Mouse (Mus musculus): ENCODE data around the gene Cabin1. TPM values are rescaled to one million over a fixed set of nuclear protein-coding genes. Genes with fewer than 3 reads are reported as not detected.
A peak's percentile ranks its signal among the peaks of the same experiment; 100 is the strongest.

Cabin1 gene
- polyA plus RNA-seq (2012): 10.8 and 12.0 TPM in 2 replicates

DNA sequence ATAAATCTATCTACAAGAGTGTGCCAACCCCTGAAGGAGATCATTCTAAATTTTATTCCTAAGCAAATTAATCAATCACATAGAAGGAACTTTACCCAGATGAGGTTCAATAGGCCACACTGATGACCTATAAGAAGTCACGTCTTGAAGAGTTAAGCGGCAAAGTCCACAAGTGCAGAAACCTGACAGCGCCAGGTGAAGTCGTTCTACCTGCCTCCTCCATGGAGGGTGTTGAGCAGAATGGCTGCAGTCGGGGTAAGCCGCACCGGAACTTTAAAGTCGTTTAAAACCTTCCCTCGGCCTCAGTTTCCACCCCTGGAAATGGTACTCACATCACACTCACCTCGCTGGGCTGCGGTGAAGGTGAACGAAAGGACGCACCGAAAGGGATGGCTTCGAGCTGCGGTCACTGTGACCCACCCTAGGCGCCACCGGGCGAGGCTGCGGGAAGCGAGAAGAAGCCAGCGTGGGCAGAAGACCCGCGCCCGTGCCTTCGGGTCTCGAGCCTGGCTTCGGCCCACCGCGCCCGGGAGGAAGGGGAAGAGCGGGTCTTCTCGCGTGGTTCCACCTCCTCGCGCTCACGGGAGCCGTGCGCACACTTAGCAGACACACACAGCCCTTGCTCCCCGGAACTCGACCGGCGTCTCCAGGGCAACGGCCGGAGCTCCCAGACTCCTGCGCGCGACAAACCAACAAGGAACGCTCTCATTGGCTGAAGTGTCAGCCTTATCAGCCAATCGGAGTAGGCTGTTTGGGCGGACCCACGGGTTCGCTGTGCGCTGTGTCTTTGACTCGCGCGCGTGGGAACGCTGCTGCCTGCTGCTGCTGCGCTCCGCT, at the start of gene Cabin1:
Gene Cabin1 (minus strand): TSS at position 660 of the 837 bp plus-strand sequence.
- peaks cover 4% of the 10 kb centered on the region for H3K9me3 ChIP-seq (ENCODE audit: control insufficient read depth, low read length)
- H3K27me3 ChIP-seq (ENCODE audit: control insufficient read depth): no peaks in the 10 kb centered on the region
- peak within 1 kb of the TSS; percentile 99 for H3K4me3 ChIP-seq (replicated peaks)
- peaks cover 39% of the 10 kb centered on the region for H3K36me3 ChIP-seq (ENCODE audit: control insufficient read depth)
- TF ChIP-seq TAL1 (IDR thresholded peaks at IDR 0.05; ENCODE audit: low read length) (no peak), GATA1 (IDR thresholded peaks at IDR 0.05; ENCODE audit: low read length) (no peak)
- H3K4me1 ChIP-seq (ENCODE audit: control insufficient read depth): peaks cover 56% of the 10 kb centered on the region

DNA sequence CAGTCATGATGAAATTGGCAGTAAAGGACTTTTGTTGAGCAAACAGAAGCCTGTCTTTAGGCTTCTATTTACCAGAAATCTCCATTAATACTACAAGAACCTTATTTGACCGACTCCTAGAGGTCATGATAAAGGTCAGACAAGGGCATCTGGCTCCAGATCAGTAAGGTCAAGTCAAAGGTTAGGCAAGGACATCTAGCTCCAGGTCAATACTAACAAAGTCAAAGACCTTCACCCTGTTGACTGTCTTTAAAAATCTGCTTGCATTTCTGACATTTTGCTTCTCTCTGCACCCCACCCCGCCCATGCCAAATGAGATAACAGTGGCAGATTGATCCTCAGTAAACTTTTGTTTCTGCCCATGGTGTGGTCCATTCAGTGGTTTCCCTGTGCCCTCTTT, 40.1 kb upstream of the Cabin1 start:
- Histone ChIP-seq H3K4me1 (ENCODE audit: control insufficient read depth) (peaks cover 3% of the 10 kb centered on the region), H3K36me3 (ENCODE audit: control insufficient read depth) (no peaks in the 10 kb centered on the region), H3K9me3 (ENCODE audit: control insufficient read depth, low read length) (peaks cover 5% of the 10 kb centered on the region), H3K27me3 (ENCODE audit: control insufficient read depth) (peaks cover 7% of the 10 kb centered on the region), H3K4me3 (replicated peaks) (no peak overlapping the region)
- TF ChIP-seq TAL1 (IDR thresholded peaks at IDR 0.05; ENCODE audit: low read length) (no peak), GATA1 (IDR thresholded peaks at IDR 0.05; ENCODE audit: low read length) (no peak)

GRCm38 (mm10) chr10:75798176-75798696, 34.1 kb upstream of the Cabin1 start, which contains the start of gene Gstt1:
Gene Gstt1 (minus strand): TSS chr10:75798584.
- Histone ChIP-seq H3K9me3 (ENCODE audit: control insufficient read depth, low read length) (no peaks in the 10 kb centered on the region), H3K4me3 (replicated peaks) (peak within 1 kb of the TSS; percentile 65), H3K36me3 (ENCODE audit: control insufficient read depth) (no peaks in the 10 kb centered on the region), H3K27me3 (ENCODE audit: control insufficient read depth) (peaks cover 23% of the 10 kb centered on the region), H3K4me1 (ENCODE audit: control insufficient read depth) (peaks cover 23% of the 10 kb centered on the region)
- TF ChIP-seq GATA1 (IDR thresholded peaks at IDR 0.05; ENCODE audit: low read length) (no peak), TAL1 (IDR thresholded peaks at IDR 0.05; ENCODE audit: low read length) (no peak)

DNA sequence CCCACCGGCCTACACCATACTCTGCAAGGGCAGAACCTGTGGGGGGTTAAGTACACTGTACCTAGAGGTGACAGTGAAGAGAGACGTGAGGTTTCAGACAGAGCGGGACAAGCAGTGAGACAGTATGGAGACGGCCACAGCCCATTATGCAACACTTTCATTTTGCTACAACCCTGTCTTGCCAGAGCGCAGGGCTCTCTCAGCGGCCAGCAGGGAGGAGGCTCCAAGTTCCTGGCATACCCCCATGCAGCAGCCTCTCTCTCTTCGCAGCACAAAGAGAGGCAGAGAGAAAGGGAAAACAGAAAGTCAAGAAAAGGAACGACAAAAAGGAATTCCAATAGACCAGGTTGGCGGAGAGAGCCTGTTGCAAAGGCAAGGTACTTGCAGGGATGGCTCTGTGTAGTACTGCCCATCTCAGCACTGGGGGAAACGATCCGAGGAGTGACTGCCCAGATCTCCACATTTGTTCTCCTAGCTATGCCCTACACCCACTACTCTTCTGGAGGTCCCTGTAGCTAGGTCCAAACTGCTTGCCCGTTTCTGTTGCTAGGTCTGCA, 33.6 kb upstream of the Cabin1 start:
- H3K4me3 ChIP-seq (replicated peaks): peak overlapping the region; percentile 65
- TF ChIP-seq GATA1 (IDR thresholded peaks at IDR 0.05; ENCODE audit: low read length) (no peak), TAL1 (IDR thresholded peaks at IDR 0.05; ENCODE audit: low read length) (no peak)
- peaks cover 23% of the 10 kb centered on the region for H3K4me1 ChIP-seq (ENCODE audit: control insufficient read depth)
- H3K27me3 ChIP-seq (ENCODE audit: control insufficient read depth): peaks cover 24% of the 10 kb centered on the region
- no peaks in the 10 kb centered on the region for H3K36me3 ChIP-seq (ENCODE audit: control insufficient read depth)
- H3K9me3 ChIP-seq (ENCODE audit: control insufficient read depth, low read length): no peaks in the 10 kb centered on the region

DNA sequence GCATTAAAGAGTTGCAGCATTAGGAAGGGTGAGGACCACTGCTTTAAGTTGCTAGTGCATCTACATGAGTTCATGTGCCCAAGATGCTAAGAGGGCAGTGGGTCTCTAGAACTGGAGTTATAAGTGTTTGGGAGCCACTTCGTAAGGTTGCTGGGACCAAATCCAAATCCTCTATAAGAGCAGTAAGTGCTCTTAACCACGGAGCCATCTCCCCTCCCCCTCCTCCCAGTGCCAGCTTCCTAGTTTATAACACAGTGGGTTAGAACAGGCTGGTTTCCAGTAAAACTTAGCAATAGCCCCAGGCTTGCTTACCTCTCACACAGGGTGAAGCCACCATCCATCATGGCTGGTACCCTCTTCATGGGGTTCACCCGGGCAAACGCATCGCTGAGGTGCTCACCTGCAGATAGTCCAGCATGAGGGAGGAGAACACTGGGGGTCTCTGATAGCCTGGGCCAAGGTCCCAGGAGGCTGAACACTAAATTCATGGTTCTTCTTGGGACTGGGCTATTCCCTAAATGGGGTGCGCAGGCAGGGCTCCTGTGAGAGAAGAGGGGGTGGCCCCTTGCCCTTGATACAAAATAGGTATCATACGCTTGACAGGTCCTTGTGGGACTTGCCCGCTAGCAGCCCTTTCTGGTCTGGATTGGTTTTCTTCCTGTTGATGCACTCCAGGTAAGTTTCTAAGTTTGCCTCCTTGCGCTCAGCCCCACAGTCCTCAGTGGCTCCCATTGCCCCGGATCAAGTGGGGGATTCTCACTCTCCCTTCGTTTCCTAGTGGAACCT, 32.8 kb upstream of the Cabin1 start:
- no peaks in the 10 kb centered on the region for H3K9me3 ChIP-seq (ENCODE audit: control insufficient read depth, low read length)
- peaks cover 27% of the 10 kb centered on the region for H3K27me3 ChIP-seq (ENCODE audit: control insufficient read depth)
- peaks cover 23% of the 10 kb centered on the region for H3K4me1 ChIP-seq (ENCODE audit: control insufficient read depth)
- TF ChIP-seq GATA1 (IDR thresholded peaks at IDR 0.05; ENCODE audit: low read length) (no peak), TAL1 (IDR thresholded peaks at IDR 0.05; ENCODE audit: low read length) (no peak)
- no peaks in the 10 kb centered on the region for H3K36me3 ChIP-seq (ENCODE audit: control insufficient read depth)
- H3K4me3 ChIP-seq (replicated peaks): peak overlapping the region; percentile 65

- Histone ChIP-seq H3K27me3 (ENCODE audit: control insufficient read depth) (peaks cover 27% of the 10 kb centered on the region), H3K9me3 (ENCODE audit: control insufficient read depth, low read length) (no peaks in the 10 kb centered on the region), H3K4me1 (ENCODE audit: control insufficient read depth) (peaks cover 23% of the 10 kb centered on the region), H3K36me3 (ENCODE audit: control insufficient read depth) (no peaks in the 10 kb centered on the region), H3K4me3 (replicated peaks) (no peak overlapping the region)
- TF ChIP-seq TAL1 (IDR thresholded peaks at IDR 0.05; ENCODE audit: low read length) (no peak), GATA1 (IDR thresholded peaks at IDR 0.05; ENCODE audit: low read length) (no peak)
These were observed 30.7 kb upstream of the Cabin1 start for GRCm38 (mm10) chr10:75794880-75795279.

DNA sequence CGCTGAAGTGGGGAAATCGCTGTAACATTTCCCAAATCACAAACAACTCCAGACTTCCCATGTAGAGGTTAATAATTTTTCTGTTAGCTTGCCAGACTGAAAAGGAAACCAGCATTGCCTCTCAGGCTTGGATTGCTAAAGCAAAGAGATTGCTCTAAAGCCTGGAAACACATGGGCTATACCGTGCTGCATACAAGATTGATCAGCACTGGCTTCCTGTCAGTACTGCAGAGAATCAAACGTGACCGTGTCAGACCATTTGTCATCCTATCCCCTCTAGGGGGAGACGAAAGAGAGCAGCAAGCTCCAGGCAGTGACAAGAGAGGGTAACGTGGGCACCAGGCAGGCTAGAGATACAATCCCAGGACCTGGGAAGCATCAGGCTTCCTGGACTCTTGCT, 26.6 kb upstream of the Cabin1 start:
- H3K36me3 ChIP-seq (ENCODE audit: control insufficient read depth): no peaks in the 10 kb centered on the region
- no peaks in the 10 kb centered on the region for H3K9me3 ChIP-seq (ENCODE audit: control insufficient read depth, low read length)
- TF ChIP-seq GATA1 (IDR thresholded peaks at IDR 0.05; ENCODE audit: low read length) (no peak), TAL1 (IDR thresholded peaks at IDR 0.05; ENCODE audit: low read length) (no peak)
- peaks cover 9% of the 10 kb centered on the region for H3K27me3 ChIP-seq (ENCODE audit: control insufficient read depth)
- H3K4me1 ChIP-seq (ENCODE audit: control insufficient read depth): no peaks in the 10 kb centered on the region
- no peak overlapping the region for H3K4me3 ChIP-seq (replicated peaks)

GRCm38 (mm10) chr10:75789841-75790240, 25.7 kb upstream of the Cabin1 start:
- TF ChIP-seq TAL1 (IDR thresholded peaks at IDR 0.05; ENCODE audit: low read length): no peak
- TF ChIP-seq GATA1 (IDR thresholded peaks at IDR 0.05; ENCODE audit: low read length): no peak
- Histone ChIP-seq H3K4me1 (ENCODE audit: control insufficient read depth) (no peaks in the 10 kb centered on the region), H3K36me3 (ENCODE audit: control insufficient read depth) (no peaks in the 10 kb centered on the region), H3K27me3 (ENCODE audit: control insufficient read depth) (peaks cover 9% of the 10 kb centered on the region), H3K4me3 (replicated peaks) (no peak overlapping the region), H3K9me3 (ENCODE audit: control insufficient read depth, low read length) (no peaks in the 10 kb centered on the region)

All from erythroblast, embryonic 14.5 days (primary cell).